Mouse (Mus musculus) left cerebral cortex, adult 9 months (tissue): ENCODE measurements at regions not wholly inside any gene's neighbourhood (a gene's known extent, or its start where the extent isn't known, plus 50 kb on each side); places are given as distances from the start of the nearest gene placed in this dataset.

Experiments
- DNase-seq, 2 experiments: peaks; one replicate each; pipeline ENCODE4 v3.0.0; 2022; ENCODE audit warnings: low spot score in 2 of 2

GRCm38 (mm10) chr3:70215195-70215594 is 207.8 kb downstream of the Otol1 start:
- no peak for DNase-seq

GRCm38 (mm10) chr3:70216096-70216495 is 208.7 kb downstream of the Otol1 start:
- no peak for DNase-seq

- no peak for DNase-seq
These were observed 211.4 kb downstream of the Otol1 start for GRCm38 (mm10) chr3:70218757-70219360.

GRCm38 (mm10) chr3:70223443-70224065 is 216.1 kb downstream of the Otol1 start:
- DNase-seq: peak in 1 of 2 experiments; percentile 29

- DNase-seq: peak; percentile 28 to 32
These were observed 217.4 kb downstream of the Otol1 start for GRCm38 (mm10) chr3:70224846-70225245.

- no peak for DNase-seq
These were observed 219.8 kb downstream of the Otol1 start for GRCm38 (mm10) chr3:70227165-70227564.

- no peak for DNase-seq
These were observed 241.2 kb downstream of the Otol1 start for GRCm38 (mm10) chr3:70248655-70249054.

- DNase-seq: no peak
These were observed 242.5 kb downstream of the Otol1 start for GRCm38 (mm10) chr3:70249922-70250321.

GRCm38 (mm10) chr3:70250733-70251132 is 243.3 kb downstream of the Otol1 start:
- no peak for DNase-seq

GRCm38 (mm10) chr3:70263318-70263717 is 255.9 kb downstream of the Otol1 start:
- no peak for DNase-seq

GRCm38 (mm10) chr3:70288590-70289388 is 281.4 kb downstream of the Otol1 start:
- DNase-seq: no peak

- no peak for DNase-seq
These were observed 300.1 kb downstream of the Otol1 start for GRCm38 (mm10) chr3:70307556-70307955.

- no peak for DNase-seq
These were observed 300.6 kb downstream of the Otol1 start for GRCm38 (mm10) chr3:70308061-70308461.

- no peak for DNase-seq
These were observed 301.9 kb downstream of the Otol1 start for GRCm38 (mm10) chr3:70309304-70309703.

- peak; percentile 27 to 54 for DNase-seq
These were observed 303.6 kb downstream of the Otol1 start for GRCm38 (mm10) chr3:70311055-70311454.

GRCm38 (mm10) chr3:70312034-70312433 is 304.6 kb downstream of the Otol1 start:
- no peak for DNase-seq

- DNase-seq: no peak
These were observed 305.9 kb downstream of the Otol1 start for GRCm38 (mm10) chr3:70313119-70313868.

GRCm38 (mm10) chr3:70314239-70314638 is 306.8 kb downstream of the Otol1 start:
- no peak for DNase-seq

GRCm38 (mm10) chr3:70318377-70318776 is 311.0 kb downstream of the Otol1 start:
- DNase-seq: no peak

- DNase-seq: no peak
These were observed 311.7 kb downstream of the Otol1 start for GRCm38 (mm10) chr3:70319139-70319538.

- no peak for DNase-seq
These were observed 313.8 kb downstream of the Otol1 start for GRCm38 (mm10) chr3:70321161-70321657.

- no peak for DNase-seq
These were observed 317.3 kb downstream of the Otol1 start for GRCm38 (mm10) chr3:70324692-70325091.
